Mouse (Mus musculus) megakaryocyte, embryonic 14.5 days (primary cell): Measurements from ENCODE around the gene Orm3.

ENCODE experiments used
- FLI1 ChIP-seq: IDR thresholded peaks from 2 replicates; pipeline ENCODE4 v1.6.1; 2012; ENCODE audit warnings: low read length, inconsistent platforms, mixed read lengths
- GATA1 ChIP-seq: IDR thresholded peaks from 3 replicates; pipeline ENCODE4 v1.6.1; 2012; ENCODE audit warnings: mixed read lengths, low read length, inconsistent platforms, borderline replicate concordance

- no peak for TF ChIP-seq GATA1
- no peak for TF ChIP-seq FLI1
Observed at GRCm38 (mm10) chr4:63311426-63311825, 44.5 kb upstream of the Orm3 start.
